In the genomic region with DNA sequence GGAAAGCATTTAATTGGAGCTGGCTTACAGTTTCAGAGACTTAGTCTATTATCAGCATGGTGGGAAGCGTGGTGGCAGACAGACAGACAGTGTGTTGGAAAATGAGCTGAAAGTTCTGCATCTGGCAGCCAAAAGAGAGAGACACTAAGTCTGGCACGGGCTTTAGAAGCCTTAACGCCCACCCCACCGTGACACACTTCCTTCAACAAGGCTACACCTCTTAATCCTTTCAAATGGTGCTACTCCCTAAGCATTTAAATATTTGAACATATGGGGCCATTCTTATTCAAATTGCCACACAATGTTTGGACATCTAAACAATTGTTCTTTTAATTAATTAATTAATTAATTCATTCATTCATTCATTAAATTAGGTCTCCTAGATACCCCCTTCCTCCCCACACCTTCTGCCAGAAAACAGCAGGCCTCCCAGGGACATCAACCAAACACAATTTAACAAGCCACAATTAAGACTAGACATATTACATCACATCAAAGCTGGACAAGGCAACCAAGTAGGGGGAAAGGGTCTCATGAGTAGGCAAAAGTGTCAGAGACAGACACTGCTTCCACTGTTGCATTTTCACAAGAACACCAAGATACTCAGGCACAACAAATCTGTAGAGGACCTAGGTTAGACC, we compare ENCODE assay signal across 16 mouse cellular contexts.
"Had no signal": no experiment of that assay in that cellular context is flagged by ENCODE, and none has a peak within 500 bp of the region (broad histone marks: within the 10 kb centered on the region; RNA-seq: fewer than 3 reads in every experiment).

No protein-coding gene starts in this region.

- H3K36me3 ChIP-seq: liver, embryonic 13.5 days; midbrain, embryonic 13.5 days; neural tube, embryonic 13.5 days; stomach, embryonic 15.5 days had no signal

- H3K4me2 ChIP-seq: liver, embryonic 13.5 days; midbrain, embryonic 13.5 days; neural tube, embryonic 13.5 days; stomach, embryonic 15.5 days had no signal

- H3K9ac ChIP-seq: liver, embryonic 13.5 days; midbrain, embryonic 13.5 days; neural tube, embryonic 13.5 days; stomach, embryonic 15.5 days had no signal

- DNase-seq: kidney, postnatal 25 days; layer of hippocampus, postnatal 36 days; liver, embryonic 13.5 days; lung, adult 2 months; lung, postnatal 14 days; lung, postnatal 4 days; right cerebral cortex, postnatal 25 days; spleen, adult 18-20 months; thymus, postnatal 25 days had no signal

- H3K4me1 ChIP-seq: liver, embryonic 13.5 days; midbrain, embryonic 13.5 days; neural tube, embryonic 13.5 days; stomach, embryonic 15.5 days had no signal

- ATAC-seq: midbrain, embryonic 13.5 days; midbrain, embryonic 16.5 days had no signal

- H3K9me3 ChIP-seq: liver, embryonic 13.5 days; midbrain, embryonic 13.5 days; neural tube, embryonic 13.5 days; stomach, embryonic 15.5 days had no signal

- H3K27ac ChIP-seq: kidney, postnatal 0 days; left cerebral cortex, adult 2 months; liver, embryonic 13.5 days; midbrain, embryonic 13.5 days; neural tube, embryonic 13.5 days; stomach, embryonic 15.5 days had no signal

- H3K27me3 ChIP-seq: liver, embryonic 13.5 days; midbrain, embryonic 13.5 days; neural tube, embryonic 13.5 days; stomach, embryonic 15.5 days had no signal

- H3K4me3 ChIP-seq: left cerebral cortex, adult 2 months; liver, embryonic 13.5 days; midbrain, embryonic 13.5 days; myocyte; neural tube, embryonic 13.5 days; stomach, embryonic 15.5 days had no signal
